Mouse (Mus musculus) stomach, embryonic 14.5 days (tissue): ENCODE data around the gene Galnt16. TPM values are rescaled to one million over a fixed set of nuclear protein-coding genes. Genes with fewer than 3 reads are reported as not detected.
A peak's percentile ranks its signal among the peaks of the same experiment; 100 is the strongest.

Experiments used
- ATAC-seq: fragments of 200-750 bp; cut with Nextera tagmentation; 2 replicates; pipeline ENCODE4 v1.8.0; 2017; ENCODE audit warnings: low read depth, moderate TSS enrichment; ENCODE audit not compliant: insufficient number of reproducible peaks, insufficient read depth, low FRiP score
- H3K27ac ChIP-seq: fragments of 300-500 bp; sonication (generic); 2 replicates; pipeline ENCODE4 v1.5.1; 2014; ENCODE audit warnings: mild to moderate bottlenecking, low read length, moderate library complexity, mixed read lengths
- H3K27me3 ChIP-seq: fragments of 300-500 bp; sonication (generic); 2 replicates; pipeline ENCODE4 v1.6.1; 2014; ENCODE audit warnings: low read length, control low read depth, mixed read lengths; ENCODE audit not compliant: control insufficient read depth, insufficient read depth
- H3K36me3 ChIP-seq: fragments of 300-500 bp; sonication (generic); 2 replicates; pipeline ENCODE4 v1.6.1; 2014; ENCODE audit warnings: mild to moderate bottlenecking, control low read depth, low read length, moderate library complexity, mixed read lengths; ENCODE audit not compliant: control insufficient read depth, insufficient read depth
- H3K4me1 ChIP-seq: fragments of 300-500 bp; sonication (generic); 2 replicates; pipeline ENCODE4 v1.6.1; 2014; ENCODE audit warnings: low read length, control low read depth, mixed read lengths; ENCODE audit not compliant: control insufficient read depth, insufficient read depth
- H3K4me2 ChIP-seq: fragments of 300-500 bp; sonication (generic); replicated peaks from 2 replicates; pipeline ENCODE4 v1.6.1; 2014; ENCODE audit warnings: low read depth, low read length, control low read depth
- H3K4me3 ChIP-seq: fragments of 300-500 bp; sonication (generic); 2 replicates; pipeline ENCODE4 v1.5.1; 2014; ENCODE audit warnings: low read depth, low read length, control low read depth
- H3K9ac ChIP-seq: fragments of 300-500 bp; sonication (generic); replicated peaks from 2 replicates; pipeline ENCODE4 v1.6.1; 2014; ENCODE audit warnings: low read depth, mild to moderate bottlenecking, control low read depth, low read length, moderate library complexity, mixed read lengths
- H3K9me3 ChIP-seq: fragments of 300-500 bp; sonication (generic); 2 replicates; pipeline ENCODE4 v1.6.1; 2016; ENCODE audit warnings: low read depth, low read length, control low read depth; ENCODE audit not compliant: control insufficient read depth
- WGBS: fragments of 180-500 bp; shearing (Covaris S2); extraction: QIAGEN DNeasy Blood & Tissue Kit; methylation state at CpG from one replicate; pipeline ENCODE4 v1.1.7; 2014; 5-methylcytosine and 5-hydroxymethylcytosine counted together
- polyA plus RNA-seq: library from polyadenylated mRNA; unstranded; fragments of >200 nt; fragmentation: Nextera tagmentation; extraction: Ambion mirVana; gene quantifications from 2 replicates; pipeline ENCODE4 v1.2.1, GENCODE M21; 2014

Gene Galnt16
- polyA plus RNA-seq, 1 experiment from 2014 or later: 10.8 TPM

- Histone ChIP-seq H3K27ac (peak overlapping the region; percentile 77; the same call in 1 of the 2 replicates), H3K27me3 (no peaks in the 10 kb centered on the region), H3K4me3 (no peak overlapping the region), H3K36me3 (no peaks in the 10 kb centered on the region), H3K4me1 (peaks cover 18% of the 10 kb centered on the region), H3K9ac (no peak overlapping the region), H3K9me3 (no peaks in the 10 kb centered on the region), H3K4me2 (no peak overlapping the region)
- no peak for ATAC-seq
- 86% methylated on average over 2 of the region's 2 CpGs for WGBS
These were observed 86.1 kb downstream of the Galnt16 start for GRCm38 (mm10) chr12:80604218-80604617.

GRCm38 (mm10) chr12:80608576-80608975, 90.5 kb downstream of the Galnt16 start:
- H3K36me3 ChIP-seq: no peaks in the 10 kb centered on the region
- no peaks in the 10 kb centered on the region for H3K9me3 ChIP-seq
- ATAC-seq: no peak
- 82% methylated on average over 1 of the region's 1 CpGs for WGBS
- no peak overlapping the region for H3K9ac ChIP-seq
- peaks cover 11% of the 10 kb centered on the region for H3K4me1 ChIP-seq
- H3K4me3 ChIP-seq: no peak overlapping the region
- H3K27ac ChIP-seq: no peak overlapping the region
- H3K27me3 ChIP-seq: no peaks in the 10 kb centered on the region
- H3K4me2 ChIP-seq: no peak overlapping the region

DNA sequence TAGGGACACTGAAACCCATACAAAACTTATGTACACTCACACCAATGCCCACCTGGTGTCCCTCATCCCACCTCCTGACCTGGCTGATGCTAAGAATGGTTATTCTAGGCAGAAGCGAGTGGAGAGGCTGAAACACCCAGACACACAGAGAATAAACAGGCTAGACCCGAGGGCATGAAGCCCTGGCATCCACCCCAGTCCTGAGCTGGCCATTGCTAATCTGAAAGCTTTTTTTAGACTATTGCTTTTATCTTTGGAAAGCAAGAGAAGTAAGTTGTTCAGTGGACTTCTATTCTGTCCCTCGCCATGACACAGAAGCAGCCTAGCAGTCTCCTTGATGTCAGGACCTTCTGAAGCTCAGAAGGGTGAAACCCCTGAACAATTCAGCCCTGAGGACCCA, 91.9 kb downstream of the Galnt16 start:
- Histone ChIP-seq H3K4me1 (no peaks in the 10 kb centered on the region), H3K27me3 (no peaks in the 10 kb centered on the region), H3K9me3 (no peaks in the 10 kb centered on the region), H3K4me3 (no peak overlapping the region), H3K27ac (no peak overlapping the region), H3K9ac (no peak overlapping the region), H3K36me3 (no peaks in the 10 kb centered on the region), H3K4me2 (no peak overlapping the region)
- WGBS: 76% methylated on average over 3 of the region's 3 CpGs
- ATAC-seq: no peak

GRCm38 (mm10) chr12:80612113-80612791, 94.2 kb downstream of the Galnt16 start:
- Histone ChIP-seq H3K27me3 (no peaks in the 10 kb centered on the region), H3K9me3 (no peaks in the 10 kb centered on the region), H3K27ac (no peak overlapping the region), H3K4me2 (no peak overlapping the region), H3K36me3 (no peaks in the 10 kb centered on the region), H3K4me1 (no peaks in the 10 kb centered on the region), H3K9ac (no peak overlapping the region), H3K4me3 (no peak overlapping the region)
- 49% methylated on average over 9 of the region's 9 CpGs for WGBS
- no peak for ATAC-seq

DNA sequence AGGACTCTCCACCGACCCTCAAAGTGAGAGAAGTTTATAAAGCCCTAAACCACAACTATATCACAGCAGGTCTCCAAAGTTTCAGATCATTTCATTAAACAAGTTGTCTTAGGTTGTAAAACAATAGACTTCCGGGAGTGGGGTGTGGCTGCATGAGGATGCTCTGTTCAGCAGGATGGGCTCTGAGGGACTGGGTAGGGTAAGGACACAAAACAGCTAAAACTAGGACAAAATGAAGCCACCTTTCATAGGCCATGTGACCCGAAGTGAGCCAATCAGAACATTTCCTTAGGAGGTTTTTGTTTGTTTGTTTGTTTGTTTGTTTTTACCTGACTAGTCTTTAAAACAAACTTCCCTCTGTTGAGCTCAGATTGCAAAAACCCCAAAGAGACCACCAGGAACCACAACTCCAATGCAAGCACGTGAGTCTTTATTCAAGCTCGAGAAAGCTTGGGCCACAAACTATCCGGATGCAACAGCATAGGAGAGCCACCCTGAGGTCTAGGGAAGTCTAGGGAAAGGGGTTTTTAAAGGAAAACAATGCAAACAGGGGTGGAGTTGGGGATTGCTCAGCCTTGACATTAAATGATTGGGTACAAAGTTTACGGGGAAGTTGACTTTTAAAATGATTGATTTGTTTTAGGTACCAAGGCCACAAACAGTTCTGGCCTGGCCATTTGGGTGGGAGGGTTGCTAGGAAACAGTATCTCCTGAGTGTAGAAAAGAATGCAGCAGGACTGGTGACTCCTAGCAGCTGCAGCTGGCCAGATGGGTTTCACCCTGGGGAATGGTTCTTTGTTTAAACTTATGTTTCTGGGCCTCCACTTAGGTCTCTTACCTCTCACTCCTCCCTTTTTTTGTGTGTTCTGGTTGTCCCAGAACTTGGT, 97.5 kb downstream of the Galnt16 start:
- Histone ChIP-seq H3K27ac (peak overlapping the region; percentile 34; the same call in 1 of the 2 replicates), H3K27me3 (no peaks in the 10 kb centered on the region), H3K9ac (no peak overlapping the region), H3K9me3 (no peaks in the 10 kb centered on the region), H3K4me3 (no peak overlapping the region), H3K4me2 (no peak overlapping the region), H3K36me3 (no peaks in the 10 kb centered on the region), H3K4me1 (peaks cover 4% of the 10 kb centered on the region; the same call in 1 of the 2 replicates)
- 32% methylated on average over 7 of the region's 7 CpGs for WGBS
- peak; percentile 82 for ATAC-seq

DNA sequence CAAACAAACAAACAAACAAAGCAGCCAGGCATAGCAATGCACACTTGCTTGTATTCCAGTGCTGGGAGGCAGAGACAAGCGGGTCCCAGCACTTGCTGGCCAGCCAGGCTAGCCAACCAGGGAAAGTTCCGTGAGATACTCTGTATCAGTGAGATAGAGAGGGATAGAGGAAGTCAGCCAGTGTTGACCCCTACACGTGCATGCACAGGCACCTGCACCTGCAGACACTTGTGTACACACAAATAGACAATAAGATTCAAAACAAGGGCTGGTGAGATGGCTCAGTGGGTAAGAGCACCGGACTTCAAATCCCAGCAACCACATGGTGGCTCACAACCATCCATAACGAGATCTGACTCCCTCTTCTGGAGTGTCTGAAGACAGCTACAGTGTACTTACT, 102.4 kb downstream of the Galnt16 start:
- Histone ChIP-seq H3K9ac (no peak overlapping the region), H3K4me3 (no peak overlapping the region), H3K9me3 (no peaks in the 10 kb centered on the region), H3K36me3 (no peaks in the 10 kb centered on the region), H3K27me3 (no peaks in the 10 kb centered on the region), H3K27ac (no peak overlapping the region), H3K4me2 (no peak overlapping the region), H3K4me1 (peaks cover 4% of the 10 kb centered on the region; the same call in 1 of the 2 replicates)
- no peak for ATAC-seq
- 76% methylated on average over 5 of the region's 5 CpGs for WGBS

- H3K36me3 ChIP-seq: peaks cover 34% of the 10 kb centered on the region
- 78% methylated on average over 5 of the region's 5 CpGs for WGBS
These were observed 113.7 kb downstream of the Galnt16 start for GRCm38 (mm10) chr12:80631790-80632189.

GRCm38 (mm10) chr12:80642725-80643692, 124.9 kb downstream of the Galnt16 start:
- Histone ChIP-seq H3K9ac (peak overlapping the region; percentile 98), H3K4me3 (peak overlapping the region; percentile 95), H3K27ac (peak overlapping the region; percentile 92), H3K9me3 (no peaks in the 10 kb centered on the region), H3K4me2 (peak overlapping the region; percentile 93), H3K36me3 (peaks cover 28% of the 10 kb centered on the region), H3K4me1 (peaks cover 21% of the 10 kb centered on the region), H3K27me3 (no peaks in the 10 kb centered on the region)
- WGBS: 3% methylated on average over 46 of the region's 48 CpGs
- ATAC-seq: peak; percentile 58; the same call in 1 of the 2 replicates

More at GRCm38 (mm10) chr12:80631790-80632189, 113.7 kb downstream of the Galnt16 start:
- Histone ChIP-seq H3K27me3 (no peaks in the 10 kb centered on the region), H3K9me3 (no peaks in the 10 kb centered on the region), H3K4me2 (no peak overlapping the region), H3K4me1 (no peaks in the 10 kb centered on the region), H3K4me3 (no peak overlapping the region), H3K27ac (no peak overlapping the region), H3K9ac (no peak overlapping the region)
- ATAC-seq: no peak
